ENCODE assay signal across 19 mouse cellular contexts in the genomic region with DNA sequence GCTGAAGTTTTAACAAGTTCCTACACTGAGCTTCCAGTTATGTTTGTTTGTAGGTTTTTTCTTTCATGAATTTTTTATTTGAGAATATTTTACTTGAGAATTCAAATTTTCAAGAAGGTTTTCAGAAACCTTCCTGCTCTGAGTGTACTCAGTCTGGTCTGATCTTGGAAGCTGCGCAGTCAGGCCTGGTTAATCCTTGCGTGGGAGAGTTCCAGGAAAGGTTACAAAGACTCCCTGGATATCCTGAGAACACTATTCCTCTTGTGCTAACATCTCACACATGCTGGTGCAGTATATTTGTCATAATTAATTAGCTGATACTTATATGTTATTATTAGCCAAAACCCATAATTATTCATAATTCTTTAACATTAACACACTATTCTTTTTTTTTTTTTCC.
DNase-seq lines count a peak whose midpoint lies in the region; ATAC-seq and TF ChIP-seq lines count a peak whose summit lies in the region.
"Had no signal": no experiment of that assay in that cellular context is flagged by ENCODE, and none has a peak within 500 bp of the region (broad histone marks: within the 10 kb centered on the region; RNA-seq: fewer than 3 reads in every experiment).

No protein-coding gene starts in this region.

- H3K36me3 ChIP-seq in kidney, embryonic 15.5 days = peaks cover 4% of the 10 kb centered on the region; the same call in 1 of the 2 replicates
- no peaks in the 10 kb centered on the region for H3K36me3 ChIP-seq in kidney, postnatal 0 days (ENCODE audit: insufficient read depth, low read length)
- H3K36me3 ChIP-seq: embryonic facial prominence, embryonic 10.5 days; embryonic facial prominence, embryonic 12.5 days; forebrain, embryonic 12.5 days had no signal

- no peak overlapping the region for H3K4me3 ChIP-seq in kidney, embryonic 15.5 days (replicated peaks)
- H3K4me3 ChIP-seq in kidney, postnatal 0 days (replicated peaks; ENCODE audit: low read depth, low read length) = no peak overlapping the region
- H3K4me3 ChIP-seq: embryonic facial prominence, embryonic 10.5 days; embryonic facial prominence, embryonic 12.5 days; forebrain, embryonic 10.5 days; forebrain, embryonic 12.5 days had no signal

- H3K4me1 ChIP-seq in kidney, embryonic 15.5 days = peaks cover 14% of the 10 kb centered on the region
- H3K4me1 ChIP-seq in kidney, postnatal 0 days (replicated peaks; ENCODE audit: insufficient read depth, low read length) = no peaks in the 10 kb centered on the region
- H3K4me1 ChIP-seq: embryonic facial prominence, embryonic 10.5 days; embryonic facial prominence, embryonic 12.5 days; forebrain, embryonic 10.5 days; forebrain, embryonic 12.5 days had no signal

- peak overlapping the region; percentile 32; the same call in 1 of the 2 replicates for H3K27ac ChIP-seq in kidney, embryonic 15.5 days
- no peak overlapping the region for H3K27ac ChIP-seq in kidney, postnatal 0 days
- H3K27ac ChIP-seq: embryonic facial prominence, embryonic 10.5 days; embryonic facial prominence, embryonic 12.5 days; forebrain, embryonic 10.5 days; forebrain, embryonic 12.5 days had no signal

- no peaks in the 10 kb centered on the region for H3K27me3 ChIP-seq in kidney, embryonic 15.5 days
- no peaks in the 10 kb centered on the region for H3K27me3 ChIP-seq in kidney, postnatal 0 days (ENCODE audit: insufficient read depth, low read length)
- H3K27me3 ChIP-seq: embryonic facial prominence, embryonic 12.5 days; forebrain, embryonic 12.5 days had no signal

- no peak for DNase-seq in kidney, adult 18-20 months
- DNase-seq in kidney, postnatal 0 days (ENCODE audit: low spot score) = peak; percentile 58
- no peak for DNase-seq in kidney, postnatal 36 days
- peak; percentile 30 for DNase-seq in gonadal fat pad, adult 2 months (ENCODE audit: low read depth)
- DNase-seq in cerebellum, postnatal 10 days = no peak
- DNase-seq: adrenal gland, adult 2 months; adrenal gland, postnatal 10 days; adrenal gland, postnatal 25 days; cerebellum, adult 11 months; cerebellum, adult 18-20 months; cerebellum, adult 8-10 months; cerebellum, adult 9-11 months; cerebellum, postnatal 25 days had no signal

- H3K9ac ChIP-seq in kidney, embryonic 15.5 days = no peak overlapping the region
- no peak overlapping the region for H3K9ac ChIP-seq in kidney, postnatal 0 days (ENCODE audit: low read depth, low read length)
- H3K9ac ChIP-seq: embryonic facial prominence, embryonic 12.5 days; forebrain, embryonic 12.5 days had no signal

- no peak for TF ChIP-seq CTCF in kidney, postnatal 0 days (IDR thresholded peaks at IDR 0.05; ENCODE audit: low read depth)

- no peaks in the 10 kb centered on the region for H3K9me3 ChIP-seq in kidney, embryonic 15.5 days (replicated peaks)
- no peaks in the 10 kb centered on the region for H3K9me3 ChIP-seq in kidney, postnatal 0 days (replicated peaks; ENCODE audit: low read length)
- H3K9me3 ChIP-seq: embryonic facial prominence, embryonic 10.5 days; embryonic facial prominence, embryonic 12.5 days; forebrain, embryonic 10.5 days; forebrain, embryonic 12.5 days had no signal

- 60% methylated on average over 2 of the region's 2 CpGs for WGBS in kidney, embryonic 15.5 days
- WGBS in kidney, postnatal 0 days = 39% methylated on average over 2 of the region's 2 CpGs

- ATAC-seq in kidney, embryonic 15.5 days (replicated peaks; ENCODE audit: low FRiP score) = peak; percentile 83
- peak; percentile 72; the same call in 1 of the 2 replicates for ATAC-seq in kidney, postnatal 0 days (replicated peaks; ENCODE audit: low FRiP score, low read depth)
- ATAC-seq: forebrain, embryonic 14.5 days had no signal

- no peak overlapping the region for H3K4me2 ChIP-seq in kidney, embryonic 15.5 days
- no peak overlapping the region for H3K4me2 ChIP-seq in kidney, postnatal 0 days (ENCODE audit: low read length)
- H3K4me2 ChIP-seq: embryonic facial prominence, embryonic 12.5 days; forebrain, embryonic 12.5 days had no signal

Comparison
In these comparisons a context has a peak if more than half of its experiments do, and no peak if none do; other contexts are left out.
1. DNase-seq: peak in kidney, postnatal 0 days (single experiment) and gonadal fat pad, adult 2 months (single experiment); none in kidney, adult 18-20 months (single experiment), kidney, postnatal 36 days (0 of 2) and cerebellum, postnatal 10 days (0 of 2).